Mouse (Mus musculus) spleen, postnatal 14 days (tissue): ENCODE results near the gene Myd88.

Source experiments
- DNase-seq, 2 experiments: peaks; one replicate each; pipeline ENCODE4 v3.0.0; 2021 to 2022; ENCODE audit warnings: low spot score in 2 of 2

Myd88 gene

GRCm38 (mm10) chr9:119297696-119298095 lies 43.5 kb downstream of the Myd88 start:
- DNase-seq, result no peak

- no peak for DNase-seq
Observed at GRCm38 (mm10) chr9:119290791-119291190, 50.4 kb downstream of the Myd88 start.
